Mouse (Mus musculus) heart, embryonic 16.5 days (tissue): Measurements from ENCODE around the gene Pagr1a. TPM values are rescaled to one million over a fixed set of nuclear protein-coding genes. Genes with fewer than 3 reads are reported as not detected.

ENCODE experiments used
- ATAC-seq: fragments of 200-750 bp; cut with Nextera tagmentation; replicated peaks from 2 replicates; pipeline ENCODE4 v1.8.0; 2017; ENCODE audit warnings: moderate number of reproducible peaks; ENCODE audit not compliant: insufficient read depth, low FRiP score; ENCODE audit errors: extremely low read depth
- H3K27ac ChIP-seq: fragments of 300-500 bp; sonication (generic); 2 replicates; pipeline ENCODE4 v1.5.1; 2014; ENCODE audit warnings: mild to moderate bottlenecking, low read length, control low read depth, moderate library complexity
- H3K27me3 ChIP-seq: fragments of 300-500 bp; sonication (generic); 2 replicates; pipeline ENCODE4 v1.6.1; 2014; ENCODE audit warnings: low read length, mixed read lengths; ENCODE audit not compliant: control insufficient read depth, insufficient read depth
- H3K36me3 ChIP-seq: fragments of 300-500 bp; sonication (generic); 2 replicates; pipeline ENCODE4 v1.6.1; 2014; ENCODE audit not compliant: control insufficient read depth, insufficient read depth
- H3K4me1 ChIP-seq: fragments of 300-500 bp; sonication (generic); 2 replicates; pipeline ENCODE4 v1.6.1; 2014; ENCODE audit warnings: low read length, mixed read lengths; ENCODE audit not compliant: control insufficient read depth, insufficient read depth
- H3K4me2 ChIP-seq: fragments of 300-500 bp; sonication (generic); 2 replicates; pipeline ENCODE4 v1.6.1; 2014; ENCODE audit warnings: low read depth, mild to moderate bottlenecking, control low read depth, low read length
- H3K4me3 ChIP-seq: fragments of 300-500 bp; sonication (generic); 2 replicates; pipeline ENCODE4 v1.5.1; 2014; ENCODE audit warnings: mild to moderate bottlenecking, control low read depth, low read length
- H3K9ac ChIP-seq: fragments of 300-500 bp; sonication (generic); 2 replicates; pipeline ENCODE4 v1.6.1; 2014; ENCODE audit warnings: low read length, control low read depth
- H3K9me3 ChIP-seq: fragments of 300-500 bp; sonication (generic); replicated peaks from 2 replicates; pipeline ENCODE4 v1.6.1; 2016; ENCODE audit warnings: low read length; ENCODE audit not compliant: control insufficient read depth
- WGBS: fragments of 180-500 bp; shearing (Covaris S2); extraction: QIAGEN DNeasy Blood & Tissue Kit; methylation state at CpG from one replicate; pipeline ENCODE4 v1.1.7; 2014; 5-methylcytosine and 5-hydroxymethylcytosine counted together
- polyA plus RNA-seq: library from polyadenylated mRNA; unstranded; fragments of >200 nt; fragmentation: Nextera tagmentation; extraction: Ambion mirVana; gene quantifications from 2 replicates; pipeline ENCODE4 v1.2.1, GENCODE M21; 2015

Pagr1a gene
- polyA plus RNA-seq, 1 experiment from 2014 or later, result 61.0 TPM

GRCm38 (mm10) chr7:127021563-127022527, 4.7 kb upstream of the Pagr1a start:
- H3K4me2 ChIP-seq, result peak overlapping the region; percentile 93
- H3K36me3 ChIP-seq, result peaks cover 21% of the 10 kb centered on the region
- H3K27ac ChIP-seq, result peak overlapping the region; percentile 57
- no peak for ATAC-seq
- peak overlapping the region; percentile 58 for H3K4me3 ChIP-seq
- peak overlapping the region; percentile 79 for H3K9ac ChIP-seq
- H3K4me1 ChIP-seq, result peaks cover 50% of the 10 kb centered on the region
- no peaks in the 10 kb centered on the region for H3K27me3 ChIP-seq
- WGBS, result 45% methylated on average over 5 of the region's 5 CpGs
- H3K9me3 ChIP-seq, result no peaks in the 10 kb centered on the region

- 2% methylated on average over 37 of the region's 37 CpGs for WGBS
- Histone ChIP-seq H3K9ac (peak within 1 kb of the TSS; percentile 79), H3K36me3 (peaks cover 21% of the 10 kb centered on the region), H3K4me3 (peak within 1 kb of the TSS; percentile 58), H3K4me2 (peak within 1 kb of the TSS; percentile 93), H3K27me3 (no peaks in the 10 kb centered on the region), H3K4me1 (peaks cover 51% of the 10 kb centered on the region), H3K9me3 (no peaks in the 10 kb centered on the region), H3K27ac (peak within 1 kb of the TSS; percentile 65)
- no peak for ATAC-seq
Observed at GRCm38 (mm10) chr7:127020901-127021562, 3.9 kb upstream of the Pagr1a start, which contains the start of the genes Gm42742 and Prrt2. Gene Gm42742, minus strand, starts transcription at chr7:127021097. Gene Prrt2, minus strand, starts transcription at chr7:127021211.

GRCm38 (mm10) chr7:127020491-127020890, 3.3 kb upstream of the Pagr1a start:
- peak overlapping the region; percentile 65 for H3K27ac ChIP-seq

GRCm38 (mm10) chr7:127020031-127020430, 2.9 kb upstream of the Pagr1a start:
- Histone ChIP-seq H3K4me2 (peak overlapping the region; percentile 93), H3K27me3 (no peaks in the 10 kb centered on the region), H3K4me3 (peak overlapping the region; percentile 58), H3K4me1 (peaks cover 60% of the 10 kb centered on the region), H3K9ac (peak overlapping the region; percentile 79), H3K27ac (peak overlapping the region; percentile 65), H3K9me3 (no peaks in the 10 kb centered on the region), H3K36me3 (peaks cover 25% of the 10 kb centered on the region)
- no peak for ATAC-seq
- WGBS, result 70% methylated on average over 3 of the region's 3 CpGs

More at GRCm38 (mm10) chr7:127020491-127020890, 3.3 kb upstream of the Pagr1a start:
- ATAC-seq, result no peak
- WGBS, result 40% methylated on average over 5 of the region's 5 CpGs
- no peaks in the 10 kb centered on the region for H3K27me3 ChIP-seq
- H3K9ac ChIP-seq, result peak overlapping the region; percentile 79
- H3K4me2 ChIP-seq, result peak overlapping the region; percentile 93
- peaks cover 21% of the 10 kb centered on the region for H3K36me3 ChIP-seq
- H3K4me1 ChIP-seq, result peaks cover 56% of the 10 kb centered on the region
- H3K4me3 ChIP-seq, result peak overlapping the region; percentile 58
- no peaks in the 10 kb centered on the region for H3K9me3 ChIP-seq

GRCm38 (mm10) chr7:127019306-127019960, 2.3 kb upstream of the Pagr1a start:
- Histone ChIP-seq H3K9ac (peak overlapping the region; percentile 12; the same call in 1 of the 2 replicates), H3K4me3 (no peak overlapping the region), H3K27ac (no peak overlapping the region), H3K36me3 (peaks cover 25% of the 10 kb centered on the region), H3K9me3 (no peaks in the 10 kb centered on the region), H3K27me3 (no peaks in the 10 kb centered on the region), H3K4me1 (peaks cover 62% of the 10 kb centered on the region), H3K4me2 (no peak overlapping the region)
- 73% methylated on average over 14 of the region's 14 CpGs for WGBS
- no peak for ATAC-seq

GRCm38 (mm10) chr7:127018416-127019305, 1.5 kb upstream of the Pagr1a start:
- no peaks in the 10 kb centered on the region for H3K9me3 ChIP-seq
- H3K4me1 ChIP-seq, result peaks cover 60% of the 10 kb centered on the region
- 73% methylated on average over 15 of the region's 15 CpGs for WGBS
- H3K9ac ChIP-seq, result peak overlapping the region; percentile 26; the same call in 1 of the 2 replicates
- peaks cover 21% of the 10 kb centered on the region for H3K36me3 ChIP-seq
- ATAC-seq, result no peak
- no peak overlapping the region for H3K4me2 ChIP-seq
- H3K27ac ChIP-seq, result peak overlapping the region; percentile 99; the same call in 1 of the 2 replicates
- H3K27me3 ChIP-seq, result no peaks in the 10 kb centered on the region
- no peak overlapping the region for H3K4me3 ChIP-seq

GRCm38 (mm10) chr7:127017950-127018345, 796 bp upstream of the Pagr1a start:
- Histone ChIP-seq H3K36me3 (peaks cover 20% of the 10 kb centered on the region), H3K27me3 (no peaks in the 10 kb centered on the region), H3K4me3 (no peak overlapping the region), H3K4me2 (no peak overlapping the region), H3K4me1 (peaks cover 58% of the 10 kb centered on the region), H3K27ac (peak overlapping the region; percentile 99), H3K9me3 (no peaks in the 10 kb centered on the region), H3K9ac (peak overlapping the region; percentile 46; the same call in 1 of the 2 replicates)
- WGBS, result 42% methylated on average over 6 of the region's 6 CpGs
- no peak for ATAC-seq

GRCm38 (mm10) chr7:127016486-127016938, 640 bp downstream of the Pagr1a start:
- no peaks in the 10 kb centered on the region for H3K27me3 ChIP-seq
- peaks cover 46% of the 10 kb centered on the region for H3K4me1 ChIP-seq
- H3K27ac ChIP-seq, result peak overlapping the region; percentile 99
- H3K9ac ChIP-seq, result peak overlapping the region; percentile 96
- H3K4me3 ChIP-seq, result peak overlapping the region; percentile 89
- peaks cover 11% of the 10 kb centered on the region; the same call in 1 of the 2 replicates for H3K36me3 ChIP-seq
- no peaks in the 10 kb centered on the region for H3K9me3 ChIP-seq
- peak; percentile 49 for ATAC-seq
- peak overlapping the region; percentile 83 for H3K4me2 ChIP-seq
- WGBS, result under 1% methylated on average over 22 of the region's 22 CpGs
